Mouse (Mus musculus) midbrain, postnatal 0 days (tissue): ENCODE data around the gene Eva1b. TPM values are rescaled to one million over a fixed set of nuclear protein-coding genes. Genes with fewer than 3 reads are reported as not detected.

ENCODE experiments used
- ATAC-seq: fragments of 200-750 bp; cut with Nextera tagmentation; 2 replicates; pipeline ENCODE4 v1.8.0; 2017; ENCODE audit warnings: moderate number of reproducible peaks, mild to moderate bottlenecking, moderate TSS enrichment, moderate library complexity; ENCODE audit not compliant: low FRiP score
- DNase-seq: peaks from one replicate; pipeline ENCODE4 v3.0.0-alpha.2; 2015; ENCODE audit warnings: low spot score
- H3K27ac ChIP-seq: fragments of 300-500 bp; sonication (generic); 2 replicates; pipeline ENCODE4 v1.5.1; 2014; ENCODE audit warnings: low read depth, mild to moderate bottlenecking, low read length, mixed read lengths
- H3K27me3 ChIP-seq: fragments of 300-500 bp; sonication (generic); 2 replicates; pipeline ENCODE4 v1.6.1; 2014; ENCODE audit warnings: low read length, control low read depth, mixed read lengths; ENCODE audit not compliant: insufficient read depth
- H3K36me3 ChIP-seq: fragments of 300-500 bp; sonication (generic); 2 replicates; pipeline ENCODE4 v1.6.1; 2014; ENCODE audit warnings: low read length, control low read depth, mixed read lengths; ENCODE audit not compliant: insufficient read depth
- H3K4me1 ChIP-seq: fragments of 300-500 bp; sonication (generic); 2 replicates; pipeline ENCODE4 v1.6.1; 2014; ENCODE audit warnings: mild to moderate bottlenecking, control low read depth, antibody characterized with exemption, low read length, mixed read lengths; ENCODE audit not compliant: insufficient read depth
- H3K4me2 ChIP-seq: fragments of 300-500 bp; sonication (generic); 2 replicates; pipeline ENCODE4 v1.6.1; 2014; ENCODE audit warnings: low read depth, mild to moderate bottlenecking, low read length, mixed read lengths; ENCODE audit not compliant: poor library complexity, severe bottlenecking
- H3K4me3 ChIP-seq: fragments of 300-500 bp; sonication (generic); 2 replicates; pipeline ENCODE4 v1.5.1; 2014; ENCODE audit warnings: low read depth, mild to moderate bottlenecking, low read length, moderate library complexity
- H3K9ac ChIP-seq: fragments of 300-500 bp; sonication (generic); replicated peaks from 2 replicates; pipeline ENCODE4 v1.6.1; 2014; ENCODE audit warnings: mild to moderate bottlenecking, low read length, moderate library complexity, mixed read lengths; ENCODE audit not compliant: poor library complexity, severe bottlenecking
- H3K9me3 ChIP-seq: fragments of 300-500 bp; sonication (generic); 2 replicates; pipeline ENCODE4 v1.6.1; 2016; ENCODE audit warnings: low read length, control low read depth
- CTCF ChIP-seq: IDR thresholded peaks from 2 replicates; pipeline ENCODE4 v1.5.1; 2016; ENCODE audit warnings: antibody characterized with exemption, mild to moderate bottlenecking
- WGBS: fragments of 180-500 bp; shearing (Covaris S2); extraction: QIAGEN DNeasy Blood & Tissue Kit; methylation state at CpG from one replicate; pipeline ENCODE4 v1.1.7; 2014; 5-methylcytosine and 5-hydroxymethylcytosine counted together
- polyA plus RNA-seq: library from polyadenylated mRNA; unstranded; fragments of >200 nt; fragmentation: Nextera tagmentation; extraction: Ambion mirVana; gene quantifications from 2 replicates; pipeline ENCODE4 v1.2.1, GENCODE M21; 2015
- total RNA-seq: library from RNA; depleted of rRNA; stranded (reverse); fragments of >200 nt; gene quantifications from 2 replicates; pipeline ENCODE4 v1.2.3, GENCODE M21; 2014

The Eva1b gene
- total and polyA plus RNA-seq, 2 experiments from 2014 or later, result 9.1 to 12.3 TPM

DNA sequence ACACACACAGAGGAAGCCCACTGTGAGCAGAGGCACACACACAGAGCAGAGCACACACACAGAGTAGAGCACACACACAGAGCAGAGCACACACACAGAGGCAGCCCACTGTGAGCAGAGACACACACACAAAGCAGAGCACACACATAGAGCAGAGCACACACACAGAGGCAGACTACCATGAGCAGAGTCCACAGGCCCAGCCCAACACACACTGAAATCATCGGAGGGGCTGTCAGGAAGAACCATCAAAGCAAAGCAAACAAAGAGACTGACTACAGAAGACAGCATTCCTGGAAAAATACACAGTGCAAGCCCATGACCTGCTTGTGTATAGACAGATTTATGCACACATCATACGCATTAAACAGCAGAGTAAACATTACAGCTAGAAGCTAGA, 8.3 kb downstream of the Eva1b start:
- H3K36me3 ChIP-seq, result no peaks in the 10 kb centered on the region
- H3K9ac ChIP-seq, result no peak overlapping the region
- H3K27me3 ChIP-seq, result no peaks in the 10 kb centered on the region
- no peak overlapping the region for H3K4me3 ChIP-seq
- H3K9me3 ChIP-seq, result no peaks in the 10 kb centered on the region
- no peak overlapping the region for H3K4me2 ChIP-seq
- no peak overlapping the region for H3K27ac ChIP-seq
- no peaks in the 10 kb centered on the region for H3K4me1 ChIP-seq
- TF ChIP-seq CTCF, result no peak
- ATAC-seq, result no peak
- DNase-seq, result no peak
- 58% methylated on average over 2 of the region's 2 CpGs for WGBS

DNA sequence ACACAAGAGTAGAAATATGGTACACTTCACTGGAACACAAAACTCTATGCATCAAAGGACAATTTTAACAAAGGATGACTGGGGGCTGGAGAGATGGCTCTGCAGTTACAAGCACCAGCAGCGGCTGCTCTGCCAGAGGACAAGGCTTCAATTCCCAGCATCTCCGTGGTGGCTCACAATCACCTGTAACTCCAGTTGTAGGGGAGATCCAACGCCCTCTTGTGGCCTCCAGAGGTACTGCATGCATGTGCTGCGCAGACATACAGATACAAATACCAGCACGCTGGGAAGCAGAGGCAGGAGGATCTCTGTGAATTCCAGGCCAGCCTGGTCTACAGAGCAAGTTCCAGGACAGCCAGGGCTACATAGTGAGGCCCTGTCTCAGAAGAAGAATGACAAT, 9.1 kb downstream of the Eva1b start:
- Histone ChIP-seq H3K4me3 (no peak overlapping the region), H3K9me3 (no peaks in the 10 kb centered on the region), H3K9ac (no peak overlapping the region), H3K4me2 (no peak overlapping the region), H3K4me1 (no peaks in the 10 kb centered on the region), H3K27ac (no peak overlapping the region), H3K36me3 (no peaks in the 10 kb centered on the region), H3K27me3 (no peaks in the 10 kb centered on the region)
- 53% methylated on average over 5 of the region's 5 CpGs for WGBS
- ATAC-seq (no peak), DNase-seq (no peak)
- peak; percentile 70 for TF ChIP-seq CTCF

DNA sequence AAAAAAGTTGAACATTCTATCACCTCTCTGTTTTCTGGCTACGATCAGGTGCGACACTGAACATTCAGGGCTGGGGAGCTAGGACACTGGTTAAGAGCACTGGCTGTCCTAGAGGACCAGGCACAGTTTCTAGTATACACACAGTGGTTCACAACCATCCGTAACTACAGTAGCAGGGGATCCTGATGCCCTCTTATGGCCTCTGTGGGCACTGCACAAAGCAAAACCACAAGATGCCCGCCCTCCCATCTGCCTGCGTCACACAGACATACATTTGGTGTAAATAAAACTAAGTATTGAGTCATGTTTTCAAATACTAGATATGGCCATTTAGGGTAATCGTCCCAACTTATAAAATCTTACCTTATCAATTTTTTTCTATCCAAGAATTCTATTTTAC, 10.0 kb downstream of the Eva1b start:
- ATAC-seq, result no peak
- no peak overlapping the region for H3K4me2 ChIP-seq
- no peak; the same call in 1 of the 2 replicates for TF ChIP-seq CTCF
- no peaks in the 10 kb centered on the region for H3K27me3 ChIP-seq
- no peak for DNase-seq
- no peaks in the 10 kb centered on the region for H3K36me3 ChIP-seq
- H3K4me3 ChIP-seq, result no peak overlapping the region
- no peak overlapping the region for H3K27ac ChIP-seq
- 90% methylated on average over 6 of the region's 6 CpGs for WGBS
- H3K9ac ChIP-seq, result no peak overlapping the region
- H3K9me3 ChIP-seq, result no peaks in the 10 kb centered on the region
- H3K4me1 ChIP-seq, result peaks cover 4% of the 10 kb centered on the region

DNA sequence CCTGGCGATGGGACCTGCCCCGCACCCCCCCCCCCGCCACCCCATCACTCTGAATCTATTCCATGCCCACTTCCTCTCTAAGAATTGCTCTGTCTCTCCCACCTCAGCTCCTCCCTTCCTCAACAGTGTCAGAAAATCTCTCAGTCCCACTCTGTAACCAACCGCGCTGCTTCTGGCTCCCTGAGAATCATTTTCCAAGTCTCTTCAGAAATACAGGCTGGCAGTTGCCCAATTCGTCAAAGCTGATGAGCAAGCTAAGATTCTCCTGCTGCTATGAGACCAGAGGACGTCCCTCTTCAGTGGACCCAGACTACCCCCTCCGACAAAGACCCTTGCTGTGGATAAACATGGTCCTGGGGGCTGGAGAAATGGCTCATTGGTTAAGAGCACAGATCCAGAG, 11.9 kb downstream of the Eva1b start:
- no peak overlapping the region for H3K9ac ChIP-seq
- no peak overlapping the region for H3K27ac ChIP-seq
- H3K4me3 ChIP-seq, result no peak overlapping the region
- no peak overlapping the region for H3K4me2 ChIP-seq
- no peaks in the 10 kb centered on the region for H3K9me3 ChIP-seq
- WGBS, result 74% methylated on average over 8 of the region's 8 CpGs
- DNase-seq (no peak), ATAC-seq (no peak)
- H3K4me1 ChIP-seq, result peaks cover 9% of the 10 kb centered on the region
- no peak for TF ChIP-seq CTCF
- H3K27me3 ChIP-seq, result no peaks in the 10 kb centered on the region
- no peaks in the 10 kb centered on the region for H3K36me3 ChIP-seq

DNA sequence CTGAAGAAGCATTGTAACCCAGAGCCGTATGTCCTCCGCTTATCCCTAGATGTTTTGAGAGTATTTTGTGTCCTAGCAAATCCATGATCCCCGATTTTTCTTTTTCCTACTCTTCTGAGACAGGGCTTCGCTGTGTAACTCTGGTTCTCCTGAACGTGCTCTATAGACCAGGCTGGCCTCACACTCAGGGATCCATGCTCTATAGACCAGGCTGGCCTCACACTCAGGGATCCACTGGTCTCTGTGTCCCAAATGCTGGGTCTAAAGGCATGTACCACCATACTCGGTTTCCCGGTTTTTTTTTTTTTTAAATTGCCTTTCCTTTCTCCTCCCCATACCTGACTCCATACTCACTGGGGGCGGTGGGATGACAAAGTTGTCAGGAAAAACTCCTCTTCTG, 13.4 kb downstream of the Eva1b start:
- no peak overlapping the region for H3K9ac ChIP-seq
- ATAC-seq, result no peak
- WGBS, result 91% methylated on average over 8 of the region's 8 CpGs

DNA sequence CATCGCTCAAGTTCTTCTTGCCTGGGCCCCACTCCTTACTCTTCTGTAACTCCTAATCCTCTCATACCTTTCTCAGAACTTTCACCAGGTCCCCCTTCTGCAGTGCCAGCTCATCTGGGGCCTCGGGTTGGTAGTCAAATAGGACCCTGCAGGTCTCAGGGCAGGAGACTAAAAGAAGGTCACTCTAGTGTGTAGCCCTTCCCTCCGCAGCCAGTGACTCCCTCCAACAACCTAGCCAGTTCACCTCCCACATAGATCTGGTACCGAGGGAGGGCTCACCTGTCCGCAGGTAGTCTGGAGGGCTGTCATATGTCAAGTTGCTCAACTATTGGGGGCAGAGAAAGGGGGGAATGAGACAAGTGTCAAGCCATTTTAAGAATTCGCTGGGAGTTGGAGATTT, 13.9 kb downstream of the Eva1b start:
- DNase-seq, result no peak
- Histone ChIP-seq H3K4me2 (no peak overlapping the region), H3K27ac (no peak overlapping the region), H3K9me3 (no peaks in the 10 kb centered on the region), H3K4me1 (peaks cover 9% of the 10 kb centered on the region), H3K4me3 (no peak overlapping the region), H3K36me3 (peaks cover 7% of the 10 kb centered on the region), H3K9ac (no peak overlapping the region), H3K27me3 (no peaks in the 10 kb centered on the region)
- ATAC-seq, result no peak
- no peak for TF ChIP-seq CTCF
- 89% methylated on average over 6 of the region's 6 CpGs for WGBS

More for the DNA sequence above, 13.4 kb downstream of the Eva1b start:
- Histone ChIP-seq H3K9me3 (no peaks in the 10 kb centered on the region), H3K4me3 (no peak overlapping the region), H3K4me1 (peaks cover 9% of the 10 kb centered on the region), H3K36me3 (peaks cover 4% of the 10 kb centered on the region; the same call in 1 of the 2 replicates), H3K27me3 (no peaks in the 10 kb centered on the region), H3K4me2 (no peak overlapping the region), H3K27ac (no peak overlapping the region)
- TF ChIP-seq CTCF, result no peak
- DNase-seq, result no peak
